Mouse (Mus musculus) E14TG2a.4 (cell line): ENCODE data around the gene Fam213b.

Source experiments
- CTCF ChIP-seq: conservative IDR thresholded peaks from 2 replicates; pipeline ENCODE4 v1.5.1; 2014; ENCODE audit warnings: low read length
- NANOG ChIP-seq: IDR thresholded peaks from 2 replicates; pipeline ENCODE4 v1.6.1; 2014; ENCODE audit warnings: borderline replicate concordance, low read length, mixed read lengths

- TF ChIP-seq CTCF = no peak
- no peak for TF ChIP-seq NANOG
These were observed 41.2 kb upstream of the Fam213b start for GRCm38 (mm10) chr4:154940156-154940555.
